Mouse (Mus musculus) liver, embryonic 15.5 days (tissue): Measurements from ENCODE around the gene Cep70. TPM values are rescaled to one million over a fixed set of nuclear protein-coding genes. Genes with fewer than 3 reads are reported as not detected.

ENCODE experiments used
- ATAC-seq: fragments of 200-750 bp; cut with Nextera tagmentation; 2 replicates; pipeline ENCODE4 v1.8.0; 2017; ENCODE audit warnings: moderate number of reproducible peaks, mild to moderate bottlenecking, moderate library complexity; ENCODE audit not compliant: insufficient read depth
- H3K27ac ChIP-seq: fragments of 300-500 bp; sonication (generic); replicated peaks from 2 replicates; pipeline ENCODE4 v1.5.1; 2015; ENCODE audit warnings: mild to moderate bottlenecking, inconsistent platforms
- H3K27me3 ChIP-seq: fragments of 300-500 bp; sonication (generic); 2 replicates; pipeline ENCODE4 v1.6.1; 2015; ENCODE audit warnings: mild to moderate bottlenecking, inconsistent platforms
- H3K36me3 ChIP-seq: fragments of 300-500 bp; sonication (generic); replicated peaks from 2 replicates; pipeline ENCODE4 v1.6.1; 2015; ENCODE audit warnings: moderate library complexity, mild to moderate bottlenecking, inconsistent platforms
- H3K4me1 ChIP-seq: fragments of 300-500 bp; sonication (generic); replicated peaks from 2 replicates; pipeline ENCODE4 v1.6.1; 2015; ENCODE audit warnings: inconsistent platforms
- H3K4me2 ChIP-seq: fragments of 300-500 bp; sonication (generic); 2 replicates; pipeline ENCODE4 v1.6.1; 2015; ENCODE audit warnings: moderate library complexity, mild to moderate bottlenecking, inconsistent platforms
- H3K4me3 ChIP-seq: fragments of 300-500 bp; sonication (generic); replicated peaks from 2 replicates; pipeline ENCODE4 v1.5.1; 2015; ENCODE audit warnings: mild to moderate bottlenecking, inconsistent platforms
- H3K9ac ChIP-seq: fragments of 300-500 bp; sonication (generic); 2 replicates; pipeline ENCODE4 v1.6.1; 2015; ENCODE audit warnings: moderate library complexity, mild to moderate bottlenecking, inconsistent platforms
- H3K9me3 ChIP-seq: fragments of 300-500 bp; sonication (generic); replicated peaks from 2 replicates; pipeline ENCODE4 v1.6.1; 2016; ENCODE audit warnings: inconsistent platforms
- WGBS: fragments of 180-500 bp; shearing (Covaris S2); methylation state at CpG from one replicate; pipeline ENCODE4 v1.1.7; 2015; ENCODE audit warnings: mixed read lengths; ENCODE audit not compliant: insufficient replicate concordance; 5-methylcytosine and 5-hydroxymethylcytosine counted together
- polyA plus RNA-seq: library from polyadenylated mRNA; unstranded; fragments of >200 nt; fragmentation: Nextera tagmentation; extraction: Ambion mirVana; gene quantifications from 2 replicates; pipeline ENCODE4 v1.2.1, GENCODE M21; 2015

The Cep70 gene
- polyA plus RNA-seq = 21.1 and 25.0 TPM in 2 replicates

DNA sequence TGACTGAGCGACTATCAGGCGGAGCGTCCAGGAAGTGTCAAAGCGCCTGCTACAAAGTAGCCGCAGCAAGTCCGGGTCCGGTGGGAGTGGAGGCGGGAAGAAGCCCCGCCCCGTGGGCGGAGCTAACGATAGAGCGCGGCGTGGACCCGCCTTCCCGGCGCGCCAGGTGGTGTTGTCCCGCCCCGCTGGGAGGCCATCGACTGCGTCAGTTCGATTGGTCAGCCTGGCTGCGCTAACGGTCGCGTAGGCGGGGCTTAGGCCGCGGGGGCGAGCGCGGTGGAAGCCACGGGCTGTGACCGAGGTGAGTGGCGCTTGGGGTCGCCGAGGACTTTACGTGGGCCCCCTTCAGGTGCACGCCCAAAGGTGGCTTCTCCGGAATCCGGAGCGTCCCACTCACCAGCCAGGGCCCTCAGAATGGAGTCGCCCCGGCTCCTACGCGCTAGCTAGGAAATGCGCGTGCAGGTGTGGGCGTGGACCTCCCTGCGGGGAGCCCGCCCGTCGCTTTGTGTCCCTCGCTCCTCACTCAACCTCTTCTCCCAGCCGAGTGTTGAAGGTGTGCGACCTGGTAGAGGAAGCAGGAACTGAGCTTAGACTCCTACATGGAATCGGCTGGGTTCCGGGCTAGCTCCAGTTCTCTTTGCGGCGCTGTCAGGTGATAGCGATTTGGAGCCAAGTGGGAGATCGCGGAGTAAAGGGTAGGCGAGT, at the start of gene Cep70:
Gene Cep70, plus strand, starts transcription at position 178 of the 705 bp plus-strand sequence.
- H3K27me3 ChIP-seq = no peaks in the 10 kb centered on the region
- H3K9me3 ChIP-seq = no peaks in the 10 kb centered on the region
- WGBS = under 1% methylated on average over 66 of the region's 66 CpGs
- peak within 1 kb of the TSS; percentile 87 for H3K4me2 ChIP-seq
- peak within 1 kb of the TSS; percentile 87 for H3K4me3 ChIP-seq
- H3K36me3 ChIP-seq = peaks cover 20% of the 10 kb centered on the region
- H3K4me1 ChIP-seq = peaks cover 55% of the 10 kb centered on the region
- peak; percentile 91 for ATAC-seq
- H3K9ac ChIP-seq = peak within 1 kb of the TSS; percentile 73
- H3K27ac ChIP-seq = peak within 1 kb of the TSS; percentile 99

- no peaks in the 10 kb centered on the region for H3K9me3 ChIP-seq
- no peaks in the 10 kb centered on the region for H3K4me1 ChIP-seq
- no peak overlapping the region for H3K4me3 ChIP-seq
- no peak overlapping the region for H3K27ac ChIP-seq
- no peak for ATAC-seq
- no peak overlapping the region for H3K9ac ChIP-seq
- no peaks in the 10 kb centered on the region for H3K36me3 ChIP-seq
- WGBS = 23% methylated on average over 2 of the region's 2 CpGs
- no peak overlapping the region for H3K4me2 ChIP-seq
- H3K27me3 ChIP-seq = no peaks in the 10 kb centered on the region
Observed at GRCm38 (mm10) chr9:99212643-99213042, 30.5 kb upstream of the Cep70 start.

- WGBS = 5% methylated on average over 2 of the region's 2 CpGs
- Histone ChIP-seq H3K27ac (no peak overlapping the region), H3K9me3 (no peaks in the 10 kb centered on the region), H3K4me3 (no peak overlapping the region), H3K4me1 (no peaks in the 10 kb centered on the region), H3K9ac (no peak overlapping the region), H3K36me3 (no peaks in the 10 kb centered on the region), H3K27me3 (no peaks in the 10 kb centered on the region), H3K4me2 (no peak overlapping the region)
- ATAC-seq = no peak
Observed at GRCm38 (mm10) chr9:99216182-99216581, 27.0 kb upstream of the Cep70 start.

GRCm38 (mm10) chr9:99217999-99218719, 25.0 kb upstream of the Cep70 start:
- H3K4me2 ChIP-seq = no peak overlapping the region
- no peak overlapping the region for H3K9ac ChIP-seq
- H3K4me3 ChIP-seq = no peak overlapping the region
- no peaks in the 10 kb centered on the region for H3K4me1 ChIP-seq
- H3K27me3 ChIP-seq = no peaks in the 10 kb centered on the region
- WGBS = 12% methylated on average over 6 of the region's 6 CpGs
- H3K9me3 ChIP-seq = no peaks in the 10 kb centered on the region
- no peaks in the 10 kb centered on the region for H3K36me3 ChIP-seq
- ATAC-seq = no peak
- no peak overlapping the region for H3K27ac ChIP-seq

GRCm38 (mm10) chr9:99221636-99222035, 21.5 kb upstream of the Cep70 start:
- Histone ChIP-seq H3K36me3 (no peaks in the 10 kb centered on the region), H3K27me3 (no peaks in the 10 kb centered on the region), H3K4me1 (no peaks in the 10 kb centered on the region), H3K4me2 (no peak overlapping the region), H3K27ac (no peak overlapping the region), H3K9ac (no peak overlapping the region), H3K9me3 (no peaks in the 10 kb centered on the region), H3K4me3 (no peak overlapping the region)
- 22% methylated on average over 4 of the region's 4 CpGs for WGBS
- no peak for ATAC-seq

DNA sequence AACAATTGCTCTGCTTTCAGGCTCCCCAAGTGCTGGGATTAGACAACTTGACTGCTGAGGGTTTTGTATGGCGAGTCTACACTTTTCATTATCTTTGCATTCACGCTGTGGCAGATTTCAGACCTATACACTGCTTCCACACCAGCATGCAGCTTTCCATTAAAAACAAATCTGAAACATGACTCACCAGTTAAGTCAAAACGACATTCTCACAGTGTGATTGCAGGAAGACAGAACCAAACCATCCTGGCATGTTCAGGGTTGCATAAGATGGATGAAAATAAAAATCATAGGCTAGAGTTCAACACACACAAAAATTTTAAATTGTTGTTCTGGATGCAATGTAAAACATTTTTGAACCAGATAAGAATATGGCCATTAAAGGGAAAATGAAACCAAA, 18.6 kb upstream of the Cep70 start:
- no peaks in the 10 kb centered on the region for H3K4me1 ChIP-seq
- H3K4me3 ChIP-seq = no peak overlapping the region
- no peaks in the 10 kb centered on the region for H3K27me3 ChIP-seq
- H3K9ac ChIP-seq = no peak overlapping the region
- no peak overlapping the region for H3K27ac ChIP-seq
- no peaks in the 10 kb centered on the region for H3K36me3 ChIP-seq
- H3K9me3 ChIP-seq = no peaks in the 10 kb centered on the region
- no peak for ATAC-seq
- WGBS = 38% methylated on average over 3 of the region's 3 CpGs
- no peak overlapping the region for H3K4me2 ChIP-seq

DNA sequence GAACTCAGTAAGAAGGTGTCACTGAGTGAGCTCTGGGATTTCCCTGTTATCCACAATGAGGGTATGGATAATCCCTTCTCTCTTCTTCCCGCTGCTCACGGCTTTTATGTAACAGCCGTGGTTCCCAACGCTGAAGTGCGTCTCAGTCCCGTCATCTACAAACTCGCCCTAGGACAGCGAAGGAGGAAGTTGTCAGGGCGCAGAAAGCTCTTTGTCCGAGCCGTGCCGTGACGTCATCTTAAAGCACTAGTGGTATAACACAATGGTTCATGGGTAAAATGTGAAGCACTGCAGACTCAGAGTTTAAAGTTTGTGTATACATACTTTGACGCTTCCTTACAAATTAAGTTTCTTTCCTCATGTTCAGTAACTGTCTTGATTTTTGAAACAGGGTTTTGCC, 13.7 kb upstream of the Cep70 start:
- H3K4me1 ChIP-seq = no peaks in the 10 kb centered on the region
- no peak overlapping the region for H3K4me3 ChIP-seq
- H3K4me2 ChIP-seq = no peak overlapping the region
- ATAC-seq = no peak
- no peaks in the 10 kb centered on the region for H3K9me3 ChIP-seq
- no peaks in the 10 kb centered on the region for H3K27me3 ChIP-seq
- no peak overlapping the region for H3K27ac ChIP-seq
- no peaks in the 10 kb centered on the region for H3K36me3 ChIP-seq
- 67% methylated on average over 14 of the region's 14 CpGs for WGBS
- H3K9ac ChIP-seq = no peak overlapping the region

DNA sequence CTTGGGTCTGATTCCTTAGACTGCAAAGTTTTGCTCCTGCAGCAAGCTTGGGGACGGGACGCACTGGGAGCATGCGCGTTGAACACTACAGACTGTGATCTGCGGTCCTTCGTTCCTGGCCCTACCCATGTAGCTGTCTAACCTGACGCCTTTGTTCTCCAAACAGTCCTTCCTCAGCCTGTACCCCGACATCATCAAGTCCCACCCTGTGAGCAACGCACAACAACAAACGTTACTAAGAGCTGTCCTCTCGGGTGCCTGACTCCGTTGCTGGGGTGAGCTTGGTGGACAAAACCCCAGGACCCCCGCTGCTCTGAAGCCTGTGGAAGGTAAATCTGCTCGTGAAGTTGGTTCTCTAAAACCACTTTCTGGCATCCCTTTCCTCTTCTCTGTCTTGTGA, 6.0 kb upstream of the Cep70 start, which contains the start of gene Faiml:
Gene Faiml, minus strand, starts transcription at position 101 of the 400 bp plus-strand sequence.
- no peak within 1 kb of the TSS for H3K27ac ChIP-seq
- no peak within 1 kb of the TSS for H3K4me3 ChIP-seq
- no peaks in the 10 kb centered on the region for H3K9me3 ChIP-seq
- H3K9ac ChIP-seq = no peak within 1 kb of the TSS
- ATAC-seq = no peak
- H3K4me1 ChIP-seq = peaks cover 5% of the 10 kb centered on the region
- no peaks in the 10 kb centered on the region for H3K36me3 ChIP-seq
- H3K27me3 ChIP-seq = no peaks in the 10 kb centered on the region
- WGBS = 76% methylated on average over 14 of the region's 14 CpGs
- no peak within 1 kb of the TSS for H3K4me2 ChIP-seq

DNA sequence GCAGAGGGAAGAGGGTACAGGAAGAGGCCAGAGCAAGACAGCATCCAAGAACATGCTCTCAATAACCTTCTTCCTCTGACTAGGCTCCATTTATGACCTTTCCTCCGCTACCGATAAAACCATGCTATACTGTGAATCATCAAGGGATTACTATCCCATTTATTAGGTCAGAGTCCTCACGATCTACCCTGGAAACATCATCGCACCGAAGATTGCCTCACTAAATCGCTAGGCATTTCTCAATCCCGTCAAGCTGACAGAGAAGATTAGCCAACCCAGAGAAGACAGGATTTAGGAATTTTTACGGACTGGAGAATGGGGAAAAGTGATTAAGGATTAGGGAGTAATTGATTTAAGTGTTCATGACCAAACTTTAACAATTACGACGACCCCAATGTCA, 4.9 kb upstream of the Cep70 start:
- 80% methylated on average over 10 of the region's 10 CpGs for WGBS
- Histone ChIP-seq H3K36me3 (no peaks in the 10 kb centered on the region), H3K27ac (no peak overlapping the region), H3K9me3 (no peaks in the 10 kb centered on the region), H3K4me2 (no peak overlapping the region), H3K4me3 (no peak overlapping the region), H3K4me1 (peaks cover 14% of the 10 kb centered on the region), H3K9ac (no peak overlapping the region), H3K27me3 (no peaks in the 10 kb centered on the region)
- no peak for ATAC-seq

- ATAC-seq = no peak
- no peak overlapping the region for H3K4me2 ChIP-seq
- no peak overlapping the region for H3K4me3 ChIP-seq
- H3K36me3 ChIP-seq = no peaks in the 10 kb centered on the region
- H3K9me3 ChIP-seq = no peaks in the 10 kb centered on the region
- WGBS = 30% methylated on average over 1 of the region's 1 CpGs
- H3K9ac ChIP-seq = no peak overlapping the region
- H3K4me1 ChIP-seq = peaks cover 18% of the 10 kb centered on the region
- no peak overlapping the region for H3K27ac ChIP-seq
- H3K27me3 ChIP-seq = no peaks in the 10 kb centered on the region
Observed at GRCm38 (mm10) chr9:99239256-99239655, 3.9 kb upstream of the Cep70 start.

DNA sequence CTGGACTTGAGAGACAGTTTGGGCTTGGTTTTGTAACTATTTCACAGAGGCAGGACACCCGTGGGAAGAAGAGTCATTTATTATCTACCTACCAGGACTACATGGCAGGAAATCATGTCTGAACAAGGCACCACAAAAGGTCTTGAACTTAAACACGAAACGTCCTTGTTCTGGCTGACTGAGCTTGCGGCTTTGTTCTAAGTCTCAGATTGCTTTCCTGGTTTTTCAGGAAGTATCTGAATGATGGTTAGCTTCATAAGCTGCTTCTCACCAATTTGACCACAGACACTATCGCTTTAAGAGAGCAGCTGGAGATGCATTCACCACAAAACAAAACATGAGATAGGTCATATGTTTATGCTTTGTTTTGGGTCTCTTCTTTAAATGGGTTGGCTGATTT, 2.6 kb upstream of the Cep70 start:
- peaks cover 31% of the 10 kb centered on the region for H3K4me1 ChIP-seq
- H3K9ac ChIP-seq = no peak overlapping the region
- H3K4me2 ChIP-seq = no peak overlapping the region
- ATAC-seq = no peak
- H3K9me3 ChIP-seq = no peaks in the 10 kb centered on the region
- H3K27me3 ChIP-seq = no peaks in the 10 kb centered on the region
- no peak overlapping the region for H3K27ac ChIP-seq
- no peak overlapping the region for H3K4me3 ChIP-seq
- WGBS = 22% methylated on average over 5 of the region's 5 CpGs
- H3K36me3 ChIP-seq = no peaks in the 10 kb centered on the region
